Mouse (Mus musculus) ES-E14 (cell line): ENCODE data around the gene Cfap74. TPM values are rescaled to one million over a fixed set of nuclear protein-coding genes. Genes with fewer than 3 reads are reported as not detected.

Experiments
- DNase-seq: peaks from one replicate; pipeline ENCODE4 v3.0.0-alpha.2; 2013; ENCODE audit warnings: low read depth, low spot score
- H3K27ac ChIP-seq: 2 replicates; pipeline ENCODE4 v1.5.1; 2012; ENCODE audit warnings: low read depth, mild to moderate bottlenecking, low read length, moderate library complexity, mixed read lengths; ENCODE audit not compliant: poor library complexity, insufficient read depth, severe bottlenecking
- H3K36me3 ChIP-seq: 2 replicates; pipeline ENCODE4 v1.6.1; 2012; ENCODE audit warnings: mild to moderate bottlenecking, low read length, moderate library complexity, mixed read lengths; ENCODE audit not compliant: control insufficient read depth, poor library complexity, insufficient read depth, severe bottlenecking
- H3K4me1 ChIP-seq, 2 experiments: fragments of 150-350 bp in 1 of 2; sonication (generic) in 1 of 2; 2 replicates each; pipeline ENCODE4 v1.6.1; 2012; ENCODE audit warnings: low read length in 2 of 2, mild to moderate bottlenecking in 1 of 2, mixed read lengths in 1 of 2; ENCODE audit not compliant: control insufficient read depth in 2 of 2, insufficient read depth in 2 of 2, poor library complexity in 1 of 2
- H3K4me3 ChIP-seq, 2 experiments: fragments of 150-350 bp in 1 of 2; sonication (generic) in 1 of 2; 2 replicates each; pipeline ENCODE4 v1.5.1; 2012; ENCODE audit warnings: low read length in 2 of 2, low read depth in 1 of 2, mild to moderate bottlenecking in 1 of 2, mixed read lengths in 1 of 2; ENCODE audit not compliant: insufficient read depth in 1 of 2, poor library complexity in 1 of 2, severe bottlenecking in 1 of 2
- H3K9ac ChIP-seq: 2 replicates; pipeline ENCODE4 v1.6.1; 2012; ENCODE audit warnings: low read depth, mild to moderate bottlenecking, low read length, mixed read lengths; ENCODE audit not compliant: poor library complexity, insufficient read depth, severe bottlenecking
- H3K9me3 ChIP-seq: fragments of 150-350 bp; sonication (generic); 2 replicates; pipeline ENCODE4 v1.6.1; 2012; ENCODE audit warnings: low read depth, mild to moderate bottlenecking, low read length; ENCODE audit not compliant: control insufficient read depth, insufficient read depth
- CHD2 ChIP-seq: IDR thresholded peaks from 2 replicates; pipeline ENCODE4 v1.6.1; 2014; ENCODE audit warnings: mild to moderate bottlenecking, low read depth, low read length, inconsistent platforms
- HCFC1 ChIP-seq: IDR thresholded peaks from 2 replicates; pipeline ENCODE4 v1.6.1; 2012; ENCODE audit warnings: low read length, inconsistent platforms, borderline replicate concordance; ENCODE audit not compliant: insufficient read depth
- MAFK ChIP-seq: IDR thresholded peaks from 2 replicates; pipeline ENCODE4 v1.6.1; 2014; ENCODE audit warnings: mild to moderate bottlenecking, low read depth, low read length, inconsistent platforms; ENCODE audit not compliant: insufficient read depth
- ZC3H11A ChIP-seq: IDR thresholded peaks from 2 replicates; pipeline ENCODE4 v1.6.1; 2012; ENCODE audit warnings: low read depth, mild to moderate bottlenecking, inconsistent platforms, low read length, borderline replicate concordance
- ZNF384 ChIP-seq: IDR thresholded peaks from 2 replicates; pipeline ENCODE4 v1.6.1; 2012; ENCODE audit warnings: low read depth, low read length, inconsistent platforms
- in situ Hi-C, 2 experiments: fragments of 600-800 bp; cut with MboI; formaldehyde crosslinking; loops; one replicate each; pipeline ENCODE4 v1.15.1; 2025; ENCODE audit warnings: low sequenced_read_pairs in 2 of 2, inconsistent platforms in 1 of 2; ENCODE audit not compliant: unreplicated experiment in 2 of 2
- total RNA-seq: library from RNA; depleted of rRNA; stranded (reverse); fragments of 300-350 nt; gene quantifications from 2 replicates; pipeline ENCODE4 v1.2.3, GENCODE M21; 2012

Cfap74 gene
- total RNA-seq, 1 experiment: 4.8 TPM

DNA sequence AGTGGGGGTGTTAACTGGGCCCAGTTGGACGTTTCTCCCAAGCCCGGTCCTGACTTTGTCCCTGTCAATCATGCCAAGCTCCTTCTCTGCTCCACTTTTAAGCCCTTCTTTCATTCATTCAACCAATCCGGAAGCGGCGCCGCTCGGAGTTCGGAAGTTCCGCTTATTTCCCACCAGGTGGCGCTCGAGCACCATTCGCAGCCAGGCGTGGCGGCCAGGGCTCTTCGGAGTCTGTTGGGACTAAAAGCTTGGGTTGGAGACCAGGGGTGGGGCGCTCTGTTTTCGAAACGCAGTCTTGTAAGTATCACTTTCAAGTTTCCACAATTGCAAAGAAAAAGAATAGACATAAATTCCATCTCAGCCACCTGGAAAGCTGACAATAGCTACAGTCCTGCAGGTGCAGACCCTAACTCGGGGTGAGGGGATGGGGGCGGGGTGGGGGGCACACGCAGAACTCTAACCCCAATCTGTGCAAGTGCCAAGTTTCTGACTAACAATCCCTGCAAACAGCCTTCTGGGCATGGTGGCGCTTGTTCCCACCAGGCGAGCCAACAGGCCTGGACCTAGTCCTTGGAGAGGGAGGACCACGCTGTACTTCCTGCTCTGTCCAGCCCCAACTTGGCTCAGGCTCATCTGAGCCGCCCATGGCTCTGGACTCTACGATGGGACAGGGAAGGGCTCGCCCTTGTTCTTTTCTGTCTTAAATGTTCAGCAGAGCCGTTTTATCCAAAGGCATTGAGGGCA is 72.6 kb downstream of the Cfap74 start:
- no peak for TF ChIP-seq CHD2
- TF ChIP-seq MAFK: no peak
- TF ChIP-seq ZNF384: no peak
- no peak for TF ChIP-seq HCFC1
- peak; percentile 74; the same call in 1 of the 2 replicates for TF ChIP-seq ZC3H11A
- H3K4me3 ChIP-seq: peak overlapping the region; percentile 7 to 23; a peak in 1 of 4 replicates
- no peaks in the 10 kb centered on the region for H3K9me3 ChIP-seq
- H3K27ac ChIP-seq: no peak overlapping the region
- H3K9ac ChIP-seq: 0 out of 2 replicates have a peak overlapping the region, but pooled peaks have one; percentile 36
- in situ Hi-C loops: no loop called here
- no peaks in the 10 kb centered on the region for H3K36me3 ChIP-seq
- DNase-seq: peak; percentile 79
- H3K4me1 ChIP-seq: peaks cover 4 to 15% of the 10 kb centered on the region in 2 experiments; a peak in 2 of 4 replicates

DNA sequence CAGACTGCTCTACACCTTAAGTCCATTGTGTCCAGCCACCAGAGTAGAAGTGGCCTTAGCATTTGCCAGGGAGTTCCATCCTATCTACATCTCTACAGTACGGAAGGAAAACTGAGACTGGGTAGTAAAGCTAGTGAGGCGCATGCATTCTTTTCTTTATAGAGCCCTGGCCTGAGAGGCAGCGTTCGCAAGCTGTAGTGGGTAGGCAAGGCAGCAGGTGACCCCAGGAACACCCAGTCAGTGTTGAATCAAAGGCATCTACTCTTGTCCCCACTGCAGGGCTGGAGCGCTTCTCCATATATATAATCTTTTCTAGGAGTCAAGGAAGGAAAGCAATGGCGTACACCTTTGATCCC is 73.1 kb downstream of the Cfap74 start:
- no peak for TF ChIP-seq ZC3H11A
- no peak for TF ChIP-seq HCFC1
- no peak for TF ChIP-seq MAFK
- TF ChIP-seq CHD2: no peak
- no peak for TF ChIP-seq ZNF384
- no peaks in the 10 kb centered on the region for H3K36me3 ChIP-seq
- no peak overlapping the region for H3K27ac ChIP-seq

DNA sequence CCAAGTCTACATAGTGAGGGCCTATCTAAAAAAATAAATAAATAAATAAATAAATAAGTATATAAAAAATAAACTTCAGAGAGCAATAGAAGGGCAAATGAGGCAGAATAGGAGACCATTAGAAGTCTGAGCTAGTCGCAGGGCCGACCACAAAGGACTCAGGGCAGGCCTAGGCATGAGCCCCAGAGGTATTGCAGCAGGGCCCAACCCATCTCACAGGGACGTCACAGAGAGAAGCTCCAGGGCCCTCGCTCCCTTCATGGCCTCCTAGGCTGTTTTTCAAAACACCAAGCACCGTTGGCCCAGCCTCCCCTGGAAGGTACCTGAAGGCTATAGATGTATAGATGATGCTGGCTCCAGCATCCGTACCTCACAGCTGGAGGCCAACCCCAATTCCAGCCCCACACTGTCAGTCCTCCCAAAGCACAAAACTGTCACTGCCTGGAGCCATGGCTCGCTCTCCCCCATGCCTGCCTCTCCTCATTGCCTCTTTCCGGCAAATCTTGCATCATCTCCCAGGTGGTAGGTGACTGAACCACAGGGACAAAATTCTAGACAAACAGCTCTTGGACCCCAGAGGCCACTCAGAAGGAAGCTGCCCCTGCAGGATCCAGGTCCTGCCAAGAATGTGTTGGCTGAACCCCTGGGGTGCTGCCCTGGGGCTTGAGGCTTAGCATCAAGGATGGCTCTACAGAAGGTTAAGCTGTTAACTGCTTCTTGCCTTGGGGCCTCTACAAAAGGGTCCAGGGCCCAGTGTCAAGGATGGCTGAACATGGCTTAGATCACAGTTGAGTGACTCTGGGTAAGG is 73.9 kb downstream of the Cfap74 start:
- no peak for DNase-seq
- in situ Hi-C loops: no loop called here
- Histone ChIP-seq H3K9me3 (no peaks in the 10 kb centered on the region), H3K4me1 (peaks cover 4 to 18% of the 10 kb centered on the region in 2 experiments; a peak in 2 of 4 replicates), H3K27ac (peak overlapping the region; percentile 57), H3K9ac (no peak overlapping the region), H3K4me3 (no peak overlapping the region), H3K36me3 (no peaks in the 10 kb centered on the region)
- TF ChIP-seq ZC3H11A: no peak
- TF ChIP-seq CHD2: no peak
- TF ChIP-seq HCFC1: no peak
- no peak for TF ChIP-seq MAFK

More for the DNA sequence above, 73.1 kb downstream of the Cfap74 start:
- H3K9ac ChIP-seq: no peak overlapping the region; the same call in 1 of the 2 replicates
- peak overlapping the region in 1 of 2 experiments; percentile 16; a peak in 1 of 4 replicates for H3K4me3 ChIP-seq
- H3K9me3 ChIP-seq: no peaks in the 10 kb centered on the region
- H3K4me1 ChIP-seq: peaks cover 4 to 15% of the 10 kb centered on the region in 2 experiments; a peak in 2 of 4 replicates
- DNase-seq: no peak
- in situ Hi-C loops: no loop called here

DNA sequence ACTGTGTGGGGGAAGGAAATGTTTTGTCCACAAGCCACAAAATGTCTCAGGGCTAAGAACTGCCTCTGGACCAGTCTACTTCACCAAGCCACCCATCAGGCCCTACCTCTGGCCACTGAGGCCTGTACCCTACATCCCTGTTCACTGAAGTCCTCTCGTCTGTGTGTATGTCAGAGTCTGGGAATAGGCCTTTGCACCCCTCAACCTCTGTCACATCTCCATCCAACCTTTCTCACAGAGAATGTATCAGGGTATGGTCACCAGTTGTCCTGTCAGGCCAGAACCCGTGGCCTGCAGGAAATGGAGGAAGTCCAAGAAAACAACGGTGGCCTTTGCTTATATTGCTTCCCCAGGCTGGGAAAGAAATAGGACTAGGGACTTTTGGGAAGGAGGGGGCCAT is 76.5 kb downstream of the Cfap74 start:
- in situ Hi-C loops: no loop called here
- Histone ChIP-seq H3K4me1 (peaks cover 4 to 31% of the 10 kb centered on the region in 2 experiments; a peak in 2 of 4 replicates), H3K9ac (no peak overlapping the region), H3K4me3 (no peak overlapping the region), H3K9me3 (no peaks in the 10 kb centered on the region), H3K27ac (no peak overlapping the region), H3K36me3 (no peaks in the 10 kb centered on the region)
- no peak for DNase-seq
- no peak for TF ChIP-seq HCFC1
- TF ChIP-seq ZC3H11A: no peak
- TF ChIP-seq ZNF384: no peak
- TF ChIP-seq MAFK: no peak
- no peak for TF ChIP-seq CHD2
